Comparison of ENCODE assay signal across 24 mouse cellular contexts in the genomic region with DNA sequence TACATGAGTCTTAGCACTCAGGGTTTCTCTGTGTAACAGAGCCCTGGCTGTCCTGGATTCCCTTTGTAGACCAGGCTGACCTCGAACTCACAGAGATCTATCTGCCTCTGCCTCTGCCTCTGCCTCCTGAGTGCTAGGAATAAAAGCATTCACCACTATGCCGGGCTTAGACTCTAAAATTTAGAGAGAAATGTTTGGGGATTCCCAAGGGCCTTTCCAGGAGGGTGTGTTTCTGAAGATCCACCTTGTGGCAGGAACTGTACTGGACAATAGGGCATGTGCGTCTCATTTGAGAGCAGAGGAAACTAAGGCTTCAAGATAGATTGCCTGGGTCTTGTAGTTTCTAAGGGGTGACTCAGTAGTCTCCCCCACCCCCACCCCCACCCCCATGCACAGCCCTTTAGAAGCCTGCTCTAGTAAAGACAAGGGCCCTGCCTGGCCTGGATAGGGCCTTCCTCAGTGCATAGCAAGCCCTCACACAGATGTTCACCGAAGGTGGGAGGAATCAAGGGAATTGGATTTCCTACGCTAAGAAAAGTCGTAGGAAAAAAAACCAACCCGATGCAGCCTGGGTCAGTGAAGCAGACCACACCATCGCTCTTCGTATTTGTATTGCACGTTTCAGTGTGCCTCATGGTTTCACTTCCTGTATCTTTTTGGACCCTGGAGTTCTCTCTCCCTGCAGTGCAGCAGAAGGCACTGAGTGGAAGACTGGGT. TPM values are rescaled to one million over a fixed set of nuclear protein-coding genes. Genes with fewer than 3 reads are reported as not detected.
DNase-seq lines count a peak whose midpoint lies in the region; ATAC-seq and TF ChIP-seq lines count a peak whose summit lies in the region.
"Had no signal": no experiment of that assay in that cellular context is flagged by ENCODE, and none has a peak within 500 bp of the region (broad histone marks: within the 10 kb centered on the region; RNA-seq: fewer than 3 reads in every experiment).

No protein-coding gene starts in this region.

- WGBS in kidney, embryonic 16.5 days, result 53% methylated on average over 10 of the region's 10 CpGs
- 27% methylated on average over 10 of the region's 10 CpGs for WGBS in spleen, adult 2 months
- WGBS in small intestine, adult 2 months, result 71% methylated on average over 10 of the region's 10 CpGs

- H3K9ac ChIP-seq in kidney, embryonic 16.5 days (replicated peaks; ENCODE audit: low read length), result no peak overlapping the region
- H3K9ac ChIP-seq: heart, embryonic 15.5 days; limb, embryonic 12.5 days; lung, embryonic 15.5 days; neural tube, embryonic 12.5 days had no signal

- H3K4me3 ChIP-seq in kidney, embryonic 16.5 days (ENCODE audit: low read length), result no peak overlapping the region
- peak overlapping the region; percentile 2; the same call in 1 of the 2 replicates for H3K4me3 ChIP-seq in spleen, adult 2 months (ENCODE audit: extremely low read depth, insufficient read depth, insufficient read length)
- H3K4me3 ChIP-seq in small intestine, adult 2 months (ENCODE audit: low read depth, low read length), result no peak overlapping the region
- H3K4me3 ChIP-seq: embryonic facial prominence, embryonic 10.5 days; heart, embryonic 15.5 days; layer of hippocampus, adult 2 months; limb, embryonic 12.5 days; lung, embryonic 15.5 days; neural tube, embryonic 12.5 days had no signal

- ATAC-seq in kidney, embryonic 16.5 days (ENCODE audit: low FRiP score, low TSS enrichment), result no peak
- ATAC-seq in granulocyte monocyte progenitor cell, adult 5-6 weeks (replicated peaks; ENCODE audit: poor library complexity, severe bottlenecking), result peak; percentile 93
- ATAC-seq: forebrain, embryonic 14.5 days; hindbrain, postnatal 0 days had no signal

- peaks cover 19% of the 10 kb centered on the region for H3K4me1 ChIP-seq in kidney, embryonic 16.5 days (ENCODE audit: insufficient read depth, low read length)
- H3K4me1 ChIP-seq in spleen, adult 2 months (ENCODE audit: control insufficient read depth, insufficient read depth, insufficient read length), result peaks cover 30% of the 10 kb centered on the region
- no peaks in the 10 kb centered on the region; the same call in 1 of the 2 replicates for H3K4me1 ChIP-seq in small intestine, adult 2 months (ENCODE audit: control insufficient read depth, insufficient read depth, insufficient read length, low read length)
- H3K4me1 ChIP-seq: heart, embryonic 15.5 days; limb, embryonic 12.5 days; neural tube, embryonic 12.5 days had no signal

- H3K27me3 ChIP-seq in kidney, embryonic 16.5 days (ENCODE audit: insufficient read depth, low read length), result no peaks in the 10 kb centered on the region
- no peaks in the 10 kb centered on the region for H3K27me3 ChIP-seq in spleen, adult 2 months (ENCODE audit: control insufficient read depth, insufficient read depth, low read length)
- no peaks in the 10 kb centered on the region for H3K27me3 ChIP-seq in small intestine, adult 2 months (ENCODE audit: control insufficient read depth, insufficient read depth, low read length)
- H3K27me3 ChIP-seq: heart, embryonic 15.5 days; limb, embryonic 12.5 days; lung, embryonic 15.5 days; neural tube, embryonic 12.5 days had no signal

- TF ChIP-seq CTCF in spleen, adult 2 months (IDR thresholded peaks at IDR 0.05; ENCODE audit: extremely low read depth, insufficient read depth, insufficient read length, insufficient replicate concordance), result no peak
- TF ChIP-seq CTCF in small intestine, adult 2 months (IDR thresholded peaks at IDR 0.05; ENCODE audit: extremely low read depth, insufficient read length, insufficient replicate concordance, low read depth, low read length), result no peak

- no peaks in the 10 kb centered on the region for H3K9me3 ChIP-seq in kidney, embryonic 16.5 days (ENCODE audit: low read length)
- H3K9me3 ChIP-seq: embryonic facial prominence, embryonic 10.5 days; heart, embryonic 15.5 days; limb, embryonic 12.5 days; lung, embryonic 15.5 days; neural tube, embryonic 12.5 days had no signal

- intact Hi-C loops in left cerebral cortex, postnatal 10 days (cut with DNase I), result loop anchor here (10.0 kb wide), 1 partner anchor 319 kb away; no protein-coding TSS in a partner anchor
- intact Hi-C loops in left cerebral cortex, postnatal 14 days (cut with DNase I), result no loop called here

- no peak for DNase-seq in kidney, adult 9 months
- peak; percentile 63 to 66 for DNase-seq in spleen, adult 2 months (ENCODE audit: low read depth in 1 of 2, low spot score in 2 of 2)
- no peak for DNase-seq in spleen, postnatal 14 days (ENCODE audit: low spot score in 2 of 2)
- DNase-seq in left cerebral cortex, postnatal 10 days (ENCODE audit: extremely low spot score in 1 of 2, low spot score in 2 of 2), result no peak
- no peak for DNase-seq in left cerebral cortex, postnatal 14 days (ENCODE audit: low spot score in 2 of 2)
- DNase-seq: adrenal gland, postnatal 36 days; cerebellum, postnatal 14 days; kidney, adult 18-20 months had no signal

- TF ChIP-seq POLR2A in spleen, adult 2 months (IDR thresholded peaks at IDR 0.05; ENCODE audit: low read depth, low read length), result no peak
- TF ChIP-seq POLR2A in small intestine, adult 2 months (IDR thresholded peaks at IDR 0.05; ENCODE audit: low read depth, low read length), result no peak

- H3K27ac ChIP-seq in kidney, embryonic 16.5 days (ENCODE audit: low read length), result 0 out of 2 replicates have a peak overlapping the region, but pooled peaks have one; percentile 15
- H3K27ac ChIP-seq in spleen, adult 2 months (ENCODE audit: insufficient read depth, low read length), result peak overlapping the region; percentile 92
- H3K27ac ChIP-seq in small intestine, adult 2 months (ENCODE audit: insufficient read depth, low read depth, low read length), result 0 out of 2 replicates have a peak overlapping the region, but pooled peaks have one; percentile 11
- H3K27ac ChIP-seq: embryonic facial prominence, embryonic 10.5 days; heart, embryonic 15.5 days; hindbrain, postnatal 0 days; layer of hippocampus, adult 2 months; limb, embryonic 12.5 days; lung, embryonic 15.5 days; neural tube, embryonic 12.5 days had no signal

- H3K4me2 ChIP-seq in kidney, embryonic 16.5 days (replicated peaks; ENCODE audit: low read depth, low read length), result no peak overlapping the region
- H3K4me2 ChIP-seq: heart, embryonic 15.5 days; limb, embryonic 12.5 days; lung, embryonic 15.5 days; neural tube, embryonic 12.5 days had no signal

- no peaks in the 10 kb centered on the region for H3K36me3 ChIP-seq in kidney, embryonic 16.5 days (ENCODE audit: insufficient read depth, low read length)
- peaks cover 3% of the 10 kb centered on the region for H3K36me3 ChIP-seq in spleen, adult 2 months (ENCODE audit: control insufficient read depth, insufficient read depth, low read length)
- H3K36me3 ChIP-seq in small intestine, adult 2 months (ENCODE audit: control insufficient read depth, insufficient read depth, low read length), result no peaks in the 10 kb centered on the region
- H3K36me3 ChIP-seq: embryonic facial prominence, embryonic 10.5 days; heart, embryonic 15.5 days; limb, embryonic 12.5 days; lung, embryonic 15.5 days; neural tube, embryonic 12.5 days had no signal

RNA-seq across cellular contexts. Expression of a gene that starts 3.8 kb away (rescaled TPM):
- polyA plus RNA-seq in kidney, embryonic 16.5 days (2015; fragmentation: Nextera tagmentation; extraction: Ambion mirVana), result not detected in 2 replicates
- polyA plus RNA-seq in spleen, adult 2 months (2012; rRNA removed), result 4.7 and 5.4 TPM in 2 replicates
- total RNA-seq in granulocyte monocyte progenitor cell, adult 5-6 weeks (2014; fragmentation: Nextera tagmentation), result not detected in 2 replicates
- not detected in 2 replicates for total RNA-seq in granulocyte monocyte progenitor cell, adult 5-6 weeks (2017)
- polyA plus RNA-seq in small intestine, adult 2 months (2012; rRNA removed), result 0.24 TPM in 1 of 2 replicates, not detected in the other
- total RNA-seq in left cerebral cortex, postnatal 10 days (2021), result not detected
- not detected for total RNA-seq in left cerebral cortex, postnatal 14 days (2021)
- total RNA-seq: adrenal gland, postnatal 36 days; ES-E14; heart, adult 18-20 months; hematopoietic stem cell, adult 5-6 weeks; hindbrain, postnatal 0 days; layer of hippocampus, adult 2 months had no signal
- polyA plus RNA-seq: embryonic facial prominence, embryonic 10.5 days; forebrain, embryonic 14.5 days; heart, embryonic 15.5 days; hindbrain, postnatal 0 days; limb, embryonic 12.5 days; lung, embryonic 15.5 days; midbrain, postnatal 0 days; neural tube, embryonic 12.5 days; stomach, embryonic 14.5 days had no signal

RNA-seq across cellular contexts. Expression of a gene that starts 9.1 kb away (rescaled TPM):
- 6.9 and 7.2 TPM in 2 replicates for polyA plus RNA-seq in kidney, embryonic 16.5 days (2015; fragmentation: Nextera tagmentation; extraction: Ambion mirVana)
- polyA plus RNA-seq in spleen, adult 2 months (2012; rRNA removed), result 556 and 588 TPM in 2 replicates
- 52.9 and 54.1 TPM in 2 replicates for total RNA-seq in granulocyte monocyte progenitor cell, adult 5-6 weeks (2014; fragmentation: Nextera tagmentation)
- 23.8 and 31.5 TPM in 2 replicates for total RNA-seq in granulocyte monocyte progenitor cell, adult 5-6 weeks (2017)
- 12.6 and 21.2 TPM in 2 replicates for polyA plus RNA-seq in small intestine, adult 2 months (2012; rRNA removed)
- total RNA-seq in left cerebral cortex, postnatal 10 days (2021), result under 1 TPM; 0.58 to 0.79 TPM
- not detected for total RNA-seq in left cerebral cortex, postnatal 14 days (2021)
- total RNA-seq: layer of hippocampus, adult 2 months had no signal

RNA-seq across cellular contexts. Expression of a gene that starts 29.0 kb away (rescaled TPM):
- polyA plus RNA-seq in kidney, embryonic 16.5 days (2015; fragmentation: Nextera tagmentation; extraction: Ambion mirVana), result 0.81 and 1.0 TPM in 2 replicates
- polyA plus RNA-seq in spleen, adult 2 months (2012; rRNA removed), result 0.11 and 0.14 TPM in 2 replicates
- total RNA-seq in granulocyte monocyte progenitor cell, adult 5-6 weeks (2014; fragmentation: Nextera tagmentation), result 1.0 and 2.1 TPM in 2 replicates
- 1.4 and 1.9 TPM in 2 replicates for total RNA-seq in granulocyte monocyte progenitor cell, adult 5-6 weeks (2017)
- polyA plus RNA-seq in small intestine, adult 2 months (2012; rRNA removed), result 0.05 TPM in 2 replicates
- total RNA-seq in left cerebral cortex, postnatal 10 days (2021), result under 1 TPM; 0.21 to 0.22 TPM
- total RNA-seq in left cerebral cortex, postnatal 14 days (2021), result under 1 TPM; 0.11 to 0.20 TPM
- total RNA-seq: heart, adult 18-20 months had no signal
- polyA plus RNA-seq: heart, embryonic 15.5 days had no signal

RNA-seq across cellular contexts. Expression of a gene that starts 32.7 kb away (rescaled TPM):
- polyA plus RNA-seq in kidney, embryonic 16.5 days (2015; fragmentation: Nextera tagmentation; extraction: Ambion mirVana), result 55.0 and 59.0 TPM in 2 replicates
- polyA plus RNA-seq in spleen, adult 2 months (2012; rRNA removed), result 120 and 146 TPM in 2 replicates
- 76.4 and 91.7 TPM in 2 replicates for total RNA-seq in granulocyte monocyte progenitor cell, adult 5-6 weeks (2014; fragmentation: Nextera tagmentation)
- total RNA-seq in granulocyte monocyte progenitor cell, adult 5-6 weeks (2017), result 200 and 221 TPM in 2 replicates
- 40.6 and 101 TPM in 2 replicates for polyA plus RNA-seq in small intestine, adult 2 months (2012; rRNA removed)
- total RNA-seq in left cerebral cortex, postnatal 10 days (2021), result 10 to 100 TPM; 13.8 to 14.1 TPM
- 10 to 100 TPM; 14.1 to 15.9 TPM for total RNA-seq in left cerebral cortex, postnatal 14 days (2021)

RNA-seq across cellular contexts. Expression of a gene that starts 47.6 kb away (rescaled TPM):
- polyA plus RNA-seq in kidney, embryonic 16.5 days (2015; fragmentation: Nextera tagmentation; extraction: Ambion mirVana), result 0.41 and 0.47 TPM in 2 replicates
- 6.1 and 6.5 TPM in 2 replicates for polyA plus RNA-seq in spleen, adult 2 months (2012; rRNA removed)
- total RNA-seq in granulocyte monocyte progenitor cell, adult 5-6 weeks (2014; fragmentation: Nextera tagmentation), result not detected in 2 replicates
- total RNA-seq in granulocyte monocyte progenitor cell, adult 5-6 weeks (2017), result not detected in 2 replicates
- polyA plus RNA-seq in small intestine, adult 2 months (2012; rRNA removed), result 0.18 and 0.23 TPM in 2 replicates
- total RNA-seq in left cerebral cortex, postnatal 10 days (2021), result under 1 TPM; 0.09 to 0.34 TPM
- under 1 TPM in 1 of 2 experiments, not detected in 1; 0.06 TPM for total RNA-seq in left cerebral cortex, postnatal 14 days (2021)
- total RNA-seq: hematopoietic stem cell, adult 5-6 weeks; layer of hippocampus, adult 2 months; midbrain, postnatal 0 days had no signal
- polyA plus RNA-seq: forebrain, embryonic 14.5 days; stomach, embryonic 14.5 days had no signal

Comparison
In these comparisons a context has a peak if more than half of its experiments do, and no peak if none do; other contexts are left out.
1. DNase-seq: peak in spleen, adult 2 months (2 of 2); none in kidney, adult 9 months (single experiment), spleen, postnatal 14 days (0 of 2), left cerebral cortex, postnatal 10 days (0 of 2) and left cerebral cortex, postnatal 14 days (0 of 2).
2. H3K27ac ChIP-seq: peak in every context shown above with its lines; median percentile 92 in spleen, adult 2 months; 15 in kidney, embryonic 16.5 days; 11 in small intestine, adult 2 months.
3. RNA of a gene that starts 9.1 kb away (total RNA-seq): 23.8 to 54.1 TPM in granulocyte monocyte progenitor cell, adult 5-6 weeks; 0.58 to 0.79 TPM in left cerebral cortex, postnatal 10 days and not detected in left cerebral cortex, postnatal 14 days; every median in the first group is over 10 times any median in the second.